ENCODE assay signal across 21 mouse cellular contexts in genomic region chr16:91029901-91030300, GRCm38 (mm10).
"Had no signal": no experiment of that assay in that cellular context is flagged by ENCODE, and none has a peak within 500 bp of the region (broad histone marks: within the 10 kb centered on the region; RNA-seq: fewer than 3 reads in every experiment).

No protein-coding gene starts in this region.

- H3K9me3 ChIP-seq: heart, embryonic 13.5 days; heart, embryonic 15.5 days; hindbrain, embryonic 13.5 days; hindbrain, embryonic 15.5 days; kidney, embryonic 15.5 days; limb, embryonic 13.5 days; limb, embryonic 15.5 days; liver, embryonic 13.5 days had no signal

- H3K4me1 ChIP-seq: heart, embryonic 13.5 days; heart, embryonic 15.5 days; hindbrain, embryonic 13.5 days; hindbrain, embryonic 15.5 days; kidney, embryonic 15.5 days; limb, embryonic 13.5 days; limb, embryonic 15.5 days; liver, embryonic 13.5 days had no signal

- H3K27me3 ChIP-seq: heart, embryonic 13.5 days; heart, embryonic 15.5 days; hindbrain, embryonic 13.5 days; hindbrain, embryonic 15.5 days; kidney, embryonic 15.5 days; limb, embryonic 13.5 days; limb, embryonic 15.5 days; liver, embryonic 13.5 days had no signal

- DNase-seq: gastrocnemius, postnatal 14 days; gastrocnemius, postnatal 36 days; heart, adult 18-20 months; heart, postnatal 14 days; heart, postnatal 36 days; kidney, adult 11 months; kidney, adult 2 months; kidney, adult 9 months; kidney, postnatal 14 days; kidney, postnatal 36 days; layer of hippocampus, adult 9-11 months; layer of hippocampus, postnatal 36 days; left cerebral cortex, postnatal 4 days; liver, embryonic 13.5 days had no signal

- H3K4me3 ChIP-seq: heart, embryonic 13.5 days; heart, embryonic 15.5 days; hindbrain, embryonic 13.5 days; hindbrain, embryonic 15.5 days; kidney, embryonic 15.5 days; limb, embryonic 13.5 days; limb, embryonic 15.5 days; liver, embryonic 13.5 days had no signal
